Mouse (Mus musculus) right cerebral cortex, postnatal 25 days (tissue): ENCODE results near the gene Pxylp1.
A peak's percentile ranks its signal among the peaks of the same experiment; 100 is the strongest.

Source experiments
- DNase-seq: peaks from one replicate; pipeline ENCODE4 v3.0.0; 2022

Pxylp1 gene

GRCm38 (mm10) chr9:96890266-96890665, 2.2 kb downstream of the Pxylp1 start:
- DNase-seq: no peak

DNA sequence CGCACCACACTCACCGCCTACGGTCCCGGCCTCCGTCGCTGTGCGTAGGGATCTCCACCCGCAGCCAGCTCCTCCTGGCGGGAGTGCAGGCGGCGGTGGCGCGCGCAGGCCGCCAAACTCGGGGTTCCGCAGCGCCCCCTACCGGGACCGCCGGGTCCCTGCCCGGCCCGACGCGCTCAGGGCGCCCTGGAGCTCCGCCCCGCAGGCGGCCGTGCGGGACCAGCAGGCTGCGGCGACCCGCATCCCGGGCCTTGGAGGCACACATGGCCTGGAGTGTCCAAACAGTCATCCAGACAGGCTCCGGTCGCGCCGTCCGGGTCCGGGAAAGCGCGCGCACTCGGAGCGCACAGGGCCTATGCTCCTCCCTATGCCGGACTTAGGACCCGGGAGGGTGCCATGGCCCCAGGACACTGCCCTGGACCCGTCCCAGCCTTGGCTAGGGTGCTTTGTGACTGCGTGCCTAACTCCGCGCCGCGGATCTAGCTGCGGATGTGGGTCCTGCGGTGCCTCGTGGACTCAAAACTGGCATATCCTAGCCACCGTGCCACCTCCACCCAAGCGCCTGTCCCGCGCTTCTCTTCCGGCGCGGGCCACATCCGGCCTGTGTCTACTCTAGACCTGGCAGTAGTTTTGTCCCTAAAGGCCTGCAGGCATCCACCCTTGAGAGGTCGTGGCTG, 3.0 kb downstream of the Pxylp1 start:
- peak; percentile 88 for DNase-seq

GRCm38 (mm10) chr9:96888742-96889344, 3.6 kb downstream of the Pxylp1 start:
- DNase-seq: peak; percentile 54

DNA sequence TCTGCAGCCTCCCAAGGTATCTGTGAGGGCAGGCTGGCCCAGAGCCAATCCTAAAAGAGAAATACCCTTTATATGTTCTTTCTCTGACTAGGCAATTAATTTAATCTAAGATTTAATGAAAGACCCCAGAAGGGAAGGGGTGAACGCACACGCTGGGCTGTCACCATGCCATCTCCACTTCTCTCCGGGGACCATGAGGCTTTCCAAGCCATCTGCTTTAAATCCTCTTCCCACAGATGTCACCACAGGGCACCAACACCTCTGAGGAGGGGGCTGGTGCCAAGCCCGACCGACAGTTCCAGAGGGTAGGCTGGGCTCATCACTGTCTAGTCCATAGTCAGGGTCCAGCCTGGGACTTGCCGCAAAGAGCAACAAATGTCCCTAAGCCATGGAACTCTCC, 4.5 kb downstream of the Pxylp1 start:
- DNase-seq: no peak

GRCm38 (mm10) chr9:96887492-96887891, 5.0 kb downstream of the Pxylp1 start:
- no peak for DNase-seq

DNA sequence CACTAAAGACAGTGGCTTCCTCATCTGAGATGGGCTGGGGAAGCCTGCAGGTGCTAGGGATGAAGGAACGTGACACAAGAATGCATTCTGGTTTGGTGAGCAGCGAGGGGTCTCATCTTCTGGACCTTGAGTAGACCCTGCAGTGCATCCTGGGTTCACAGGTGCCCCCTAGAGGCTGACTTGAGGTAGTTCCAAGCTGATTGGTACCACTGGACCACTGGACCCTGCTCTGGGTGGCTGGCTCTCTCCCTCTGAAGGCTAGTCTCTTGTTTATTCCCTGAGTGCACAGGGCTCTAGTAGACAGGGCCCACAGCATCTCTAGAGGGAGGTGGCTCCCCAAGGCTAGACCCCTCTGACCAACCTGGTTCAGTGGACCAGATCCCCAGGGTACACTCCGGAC, 6.7 kb downstream of the Pxylp1 start:
- DNase-seq: no peak

DNA sequence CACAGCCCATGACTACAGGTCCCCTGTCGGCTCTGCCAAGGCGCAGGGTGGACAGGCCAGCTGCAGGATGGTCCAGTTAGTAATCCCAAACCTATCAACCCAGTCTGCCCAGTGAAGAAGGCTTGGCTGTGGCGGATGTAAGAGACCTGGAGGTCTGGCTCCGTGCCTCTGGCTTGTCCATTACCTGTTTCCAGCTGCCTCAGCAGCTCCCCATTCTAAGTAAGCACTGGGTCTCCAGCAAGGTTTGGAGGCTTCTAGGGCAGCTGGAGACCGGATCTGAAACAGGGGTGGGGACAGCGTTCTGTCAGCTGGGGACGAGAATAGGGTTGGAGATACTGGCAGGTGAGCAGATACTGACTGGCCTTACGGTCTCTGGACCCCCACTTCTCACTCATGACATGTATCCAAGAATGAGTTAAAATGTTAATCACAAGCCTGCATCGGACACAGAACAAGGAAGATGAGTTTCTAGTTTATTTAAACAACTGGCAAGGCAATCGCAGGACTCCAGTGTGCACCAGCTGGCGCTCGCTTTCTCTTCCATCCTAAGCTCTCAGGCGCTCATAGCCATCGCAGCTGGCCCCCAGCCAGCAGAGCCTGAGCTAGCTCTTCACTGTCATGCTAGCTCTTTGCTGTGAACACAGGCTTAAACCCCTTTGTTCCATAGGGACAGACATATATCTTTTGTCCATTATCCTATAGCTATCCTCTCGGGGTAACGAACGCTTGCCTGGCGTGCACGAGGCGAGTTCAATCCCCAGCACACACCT, 9.8 kb downstream of the Pxylp1 start:
- DNase-seq: no peak

- no peak for DNase-seq
Measured at GRCm38 (mm10) chr9:96881901-96882300, 10.6 kb downstream of the Pxylp1 start.

- DNase-seq: no peak
Measured at GRCm38 (mm10) chr9:96879024-96879423, 13.4 kb downstream of the Pxylp1 start.

DNA sequence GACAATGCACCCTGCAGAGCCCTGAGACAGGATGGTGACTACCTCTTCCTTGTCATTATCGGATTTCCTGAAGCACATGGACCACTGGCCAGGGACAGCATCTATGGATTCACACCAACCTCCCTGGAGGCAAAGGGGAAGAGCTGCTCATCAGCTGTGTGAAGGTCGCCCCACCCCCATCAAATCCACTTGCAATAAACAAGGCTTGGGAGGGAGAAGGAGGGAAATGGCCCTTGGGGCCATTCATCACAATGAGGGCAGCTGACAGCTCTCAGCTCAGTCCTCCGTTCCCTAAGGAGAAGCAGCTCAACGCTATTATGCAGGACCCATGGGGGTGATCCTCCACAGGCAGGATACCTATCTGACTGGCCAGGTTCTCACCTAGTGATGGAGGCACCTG, 14.0 kb downstream of the Pxylp1 start:
- DNase-seq: no peak

DNA sequence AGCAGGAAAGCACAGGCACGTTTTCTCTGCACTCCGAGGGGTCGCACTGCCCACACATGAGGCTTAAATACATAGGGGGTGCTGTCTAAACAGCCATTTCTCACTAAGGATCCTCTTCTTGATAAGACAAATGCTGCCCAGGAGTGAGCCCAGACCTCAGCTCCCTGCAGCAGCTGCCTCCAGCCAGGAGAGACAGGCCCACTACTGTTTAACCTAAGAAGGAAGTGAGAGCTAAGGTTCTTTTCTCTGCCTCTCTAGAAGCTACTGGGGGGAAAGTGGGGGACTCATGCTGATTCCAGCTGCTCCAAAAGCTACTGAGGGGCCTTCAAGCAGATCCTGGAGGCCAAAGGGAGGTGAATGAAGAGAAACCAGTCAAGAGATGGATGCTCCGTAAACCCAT, 16.8 kb downstream of the Pxylp1 start:
- DNase-seq: no peak

GRCm38 (mm10) chr9:96873082-96873481, 19.4 kb downstream of the Pxylp1 start:
- DNase-seq: peak; percentile 40

GRCm38 (mm10) chr9:96870104-96870503, 22.4 kb downstream of the Pxylp1 start:
- DNase-seq: no peak

GRCm38 (mm10) chr9:96869542-96869941, 22.9 kb downstream of the Pxylp1 start:
- no peak for DNase-seq

DNA sequence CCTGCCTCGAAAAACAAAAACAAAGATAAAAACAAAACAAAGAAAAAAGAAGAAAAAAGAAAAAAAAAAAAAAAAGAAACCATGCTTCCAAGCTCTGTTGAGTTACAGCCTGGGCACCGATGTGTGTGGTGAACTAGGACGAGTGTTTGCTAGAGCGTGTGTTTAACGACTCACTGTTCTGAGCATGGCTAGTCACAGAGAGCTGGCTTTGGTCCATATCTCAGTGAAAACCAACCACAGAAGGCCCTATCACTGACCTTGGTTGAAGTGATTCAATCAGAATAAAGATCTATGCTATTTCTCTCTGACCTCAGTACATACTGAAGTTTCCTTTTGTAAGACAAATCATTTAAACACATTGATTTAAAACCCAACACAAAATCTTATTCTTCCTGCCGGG, 23.9 kb downstream of the Pxylp1 start:
- DNase-seq: no peak

GRCm38 (mm10) chr9:96867165-96867564, 25.3 kb downstream of the Pxylp1 start:
- DNase-seq: no peak

- no peak for DNase-seq
Measured at GRCm38 (mm10) chr9:96866196-96866595, 26.3 kb downstream of the Pxylp1 start.

DNA sequence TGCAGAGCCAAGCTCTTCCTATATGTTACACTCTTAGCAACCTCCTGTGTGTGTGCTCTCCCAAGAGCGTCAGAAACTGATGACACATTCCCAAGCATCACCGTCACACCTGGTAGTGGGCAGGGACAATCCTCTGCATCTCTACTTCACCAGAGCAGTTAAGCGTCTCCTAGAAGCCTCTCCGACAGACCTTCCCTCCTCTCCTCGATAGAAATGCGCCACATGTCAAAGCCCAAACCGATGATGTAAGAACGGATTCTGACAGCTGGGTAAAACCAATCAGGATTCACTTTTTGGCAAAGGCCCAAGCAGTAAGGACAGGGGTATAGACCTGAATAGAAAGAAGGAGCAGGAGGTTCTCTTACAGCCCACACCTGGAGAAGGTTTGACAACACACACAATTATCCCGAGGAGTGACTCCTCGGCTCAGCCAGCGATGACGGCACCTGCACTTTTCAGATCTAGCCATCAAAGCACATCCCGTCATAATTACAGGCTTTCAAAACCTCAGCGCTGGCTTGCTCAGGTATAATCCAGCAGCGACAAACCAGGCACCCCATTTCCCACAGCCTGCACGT, 26.9 kb downstream of the Pxylp1 start:
- peak; percentile 48 for DNase-seq

DNA sequence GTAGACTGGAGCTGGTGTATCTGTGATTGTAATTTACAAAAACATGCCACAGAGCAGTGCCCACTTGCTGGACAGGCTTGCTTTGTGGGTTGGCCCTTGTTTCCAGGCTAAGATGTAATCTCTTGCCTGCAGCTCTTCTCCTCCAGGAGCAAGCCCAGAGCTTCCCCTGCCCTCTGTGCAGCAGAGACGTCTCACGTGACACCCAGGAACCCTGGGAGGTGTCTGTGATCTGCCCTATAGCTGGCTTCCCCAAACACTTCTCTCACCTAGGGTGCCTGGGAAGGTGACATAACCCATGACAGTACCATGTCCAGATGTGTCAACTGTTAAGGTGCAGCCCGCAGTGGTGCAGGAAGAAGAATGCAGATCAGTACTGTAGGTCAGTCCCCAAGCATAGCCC, 28.9 kb downstream of the Pxylp1 start:
- DNase-seq: no peak

DNA sequence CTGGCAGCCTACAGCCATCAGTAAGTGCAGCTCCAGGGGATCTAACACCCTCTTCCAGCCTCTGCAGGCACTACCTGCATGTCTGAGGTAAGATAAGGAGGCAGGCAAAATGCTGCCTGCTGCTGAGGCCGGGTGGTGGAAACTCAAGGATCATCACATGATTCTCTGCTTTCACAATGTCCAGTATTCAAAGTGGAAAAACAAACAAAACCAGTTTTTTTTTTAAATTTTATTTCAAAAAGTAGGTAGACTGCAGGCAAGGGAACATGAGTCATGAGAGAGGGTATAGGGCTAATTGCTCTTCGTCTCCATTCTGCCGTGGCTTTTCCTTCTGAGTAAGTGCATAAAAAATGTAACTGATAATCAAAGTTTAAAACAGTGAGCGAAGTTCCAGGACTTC, 29.6 kb downstream of the Pxylp1 start:
- no peak for DNase-seq

GRCm38 (mm10) chr9:96861092-96861487, 31.4 kb downstream of the Pxylp1 start:
- DNase-seq: no peak

DNA sequence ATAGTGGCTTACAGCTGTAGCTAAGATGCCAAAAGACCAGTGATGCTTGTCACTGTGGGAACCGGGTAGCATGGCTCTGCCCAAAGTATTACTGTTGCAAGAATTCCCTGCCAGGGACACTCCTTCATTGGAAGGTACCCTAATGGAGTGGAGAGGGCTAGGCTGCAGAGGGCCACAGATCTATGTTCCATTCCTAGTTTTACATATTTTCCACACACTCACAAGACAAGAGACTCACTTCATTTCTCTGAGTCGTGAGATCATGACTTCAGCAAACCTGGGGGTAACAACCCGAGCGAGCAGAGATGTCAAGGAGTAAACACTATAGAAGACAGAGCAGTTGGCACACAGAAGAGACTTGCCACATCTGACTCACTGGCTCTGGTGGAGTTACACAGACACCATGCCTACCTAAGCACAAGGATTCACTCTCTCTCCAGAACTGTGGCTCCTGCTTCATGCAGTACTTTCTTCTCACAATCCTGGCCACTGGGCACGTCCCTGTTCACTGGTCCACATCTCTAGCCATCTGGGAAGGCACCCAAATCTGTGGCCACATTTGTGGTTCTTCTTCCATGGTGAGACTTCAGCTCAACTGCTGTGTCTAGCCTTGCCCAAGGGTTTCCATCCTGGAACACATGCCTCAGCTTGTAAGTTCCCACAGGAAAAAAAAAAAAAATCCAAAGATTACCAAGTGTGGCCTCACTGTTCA, 31.9 kb downstream of the Pxylp1 start:
- DNase-seq: no peak

GRCm38 (mm10) chr9:96859027-96859426, 33.4 kb downstream of the Pxylp1 start:
- DNase-seq: no peak
